Mouse (Mus musculus): ENCODE measurements around the gene Nrap. TPM values are rescaled to one million over a fixed set of nuclear protein-coding genes. Genes with fewer than 3 reads are reported as not detected.

Nrap gene
- polyA plus RNA-seq, 1 experiment from 2014 or later: 0.32 TPM

GRCm38 (mm10) chr19:56389176-56389575, 661 bp downstream of the Nrap start:
- ATAC-seq (ENCODE audit: low read depth): no peak
- no peaks in the 10 kb centered on the region for H3K36me3 ChIP-seq (ENCODE audit: control insufficient read depth, insufficient read depth)
- no peaks in the 10 kb centered on the region for H3K27me3 ChIP-seq (ENCODE audit: control insufficient read depth, insufficient read depth, low read depth, low read length)
- H3K4me1 ChIP-seq (ENCODE audit: control insufficient read depth, low read depth, low read length): peaks cover 40% of the 10 kb centered on the region
- no peak overlapping the region for H3K4me2 ChIP-seq (ENCODE audit: low read depth, low read length)
- no peak overlapping the region for H3K4me3 ChIP-seq (ENCODE audit: low read depth, low read length)
- no peaks in the 10 kb centered on the region for H3K9me3 ChIP-seq (replicated peaks; ENCODE audit: control insufficient read depth, low read length)
- H3K9ac ChIP-seq (ENCODE audit: low read depth, low read length): no peak overlapping the region
- no peak overlapping the region for H3K27ac ChIP-seq (ENCODE audit: low read length)
- WGBS (ENCODE audit: insufficient replicate concordance): 73% methylated on average over 11 of the region's 11 CpGs

- WGBS (ENCODE audit: insufficient replicate concordance): 62% methylated on average over 4 of the region's 4 CpGs
- Histone ChIP-seq H3K27ac (ENCODE audit: low read length) (no peak overlapping the region), H3K4me2 (ENCODE audit: low read depth, low read length) (no peak overlapping the region), H3K36me3 (ENCODE audit: control insufficient read depth, insufficient read depth) (no peaks in the 10 kb centered on the region), H3K9me3 (replicated peaks; ENCODE audit: control insufficient read depth, low read length) (no peaks in the 10 kb centered on the region), H3K4me1 (ENCODE audit: control insufficient read depth, low read depth, low read length) (peaks cover 33% of the 10 kb centered on the region), H3K27me3 (ENCODE audit: control insufficient read depth, insufficient read depth, low read depth, low read length) (no peaks in the 10 kb centered on the region), H3K4me3 (ENCODE audit: low read depth, low read length) (no peak overlapping the region), H3K9ac (ENCODE audit: low read depth, low read length) (no peak overlapping the region)
- no peak for ATAC-seq (ENCODE audit: low read depth)
Observed at GRCm38 (mm10) chr19:56387726-56388302, 2.0 kb downstream of the Nrap start.

- Histone ChIP-seq H3K9me3 (replicated peaks; ENCODE audit: control insufficient read depth, low read length) (no peaks in the 10 kb centered on the region), H3K4me2 (ENCODE audit: low read depth, low read length) (no peak overlapping the region), H3K36me3 (ENCODE audit: control insufficient read depth, insufficient read depth) (no peaks in the 10 kb centered on the region), H3K27ac (ENCODE audit: low read length) (no peak overlapping the region), H3K9ac (ENCODE audit: low read depth, low read length) (no peak overlapping the region), H3K4me1 (ENCODE audit: control insufficient read depth, low read depth, low read length) (peaks cover 23% of the 10 kb centered on the region), H3K4me3 (ENCODE audit: low read depth, low read length) (no peak overlapping the region), H3K27me3 (ENCODE audit: control insufficient read depth, insufficient read depth, low read depth, low read length) (no peaks in the 10 kb centered on the region)
- ATAC-seq (ENCODE audit: low read depth): no peak
- 69% methylated on average over 10 of the region's 10 CpGs for WGBS (ENCODE audit: insufficient replicate concordance)
Observed at GRCm38 (mm10) chr19:56386095-56386494, 3.7 kb downstream of the Nrap start.

- H3K9me3 ChIP-seq (replicated peaks; ENCODE audit: control insufficient read depth, low read length): no peaks in the 10 kb centered on the region
- no peak overlapping the region for H3K27ac ChIP-seq (ENCODE audit: low read length)
- ATAC-seq (ENCODE audit: low read depth): no peak
- peaks cover 18% of the 10 kb centered on the region for H3K4me1 ChIP-seq (ENCODE audit: control insufficient read depth, low read depth, low read length)
- no peak overlapping the region for H3K9ac ChIP-seq (ENCODE audit: low read depth, low read length)
- H3K27me3 ChIP-seq (ENCODE audit: control insufficient read depth, insufficient read depth, low read depth, low read length): no peaks in the 10 kb centered on the region
- no peak overlapping the region for H3K4me2 ChIP-seq (ENCODE audit: low read depth, low read length)
- WGBS (ENCODE audit: insufficient replicate concordance): 72% methylated on average over 5 of the region's 5 CpGs
- no peak overlapping the region for H3K4me3 ChIP-seq (ENCODE audit: low read depth, low read length)
- H3K36me3 ChIP-seq (ENCODE audit: control insufficient read depth, insufficient read depth): no peaks in the 10 kb centered on the region
Observed at GRCm38 (mm10) chr19:56385546-56385945, 4.3 kb downstream of the Nrap start.

GRCm38 (mm10) chr19:56381407-56381806, 8.4 kb downstream of the Nrap start:
- H3K27ac ChIP-seq (ENCODE audit: low read length): no peak overlapping the region
- 29% methylated on average over 10 of the region's 10 CpGs for WGBS (ENCODE audit: insufficient replicate concordance)
- ATAC-seq (ENCODE audit: low read depth): no peak

GRCm38 (mm10) chr19:56380341-56380740, 9.5 kb downstream of the Nrap start:
- Histone ChIP-seq H3K36me3 (ENCODE audit: control insufficient read depth, insufficient read depth) (no peaks in the 10 kb centered on the region), H3K4me2 (ENCODE audit: low read depth, low read length) (no peak overlapping the region), H3K4me3 (ENCODE audit: low read depth, low read length) (no peak overlapping the region), H3K4me1 (ENCODE audit: control insufficient read depth, low read depth, low read length) (peaks cover 15% of the 10 kb centered on the region), H3K9ac (ENCODE audit: low read depth, low read length) (no peak overlapping the region), H3K27ac (ENCODE audit: low read length) (no peak overlapping the region), H3K27me3 (ENCODE audit: control insufficient read depth, insufficient read depth, low read depth, low read length) (no peaks in the 10 kb centered on the region), H3K9me3 (replicated peaks; ENCODE audit: control insufficient read depth, low read length) (no peaks in the 10 kb centered on the region)
- 0 out of 2 replicates have a peak, but pooled peaks have one; percentile 19 for ATAC-seq (ENCODE audit: low read depth)
- WGBS (ENCODE audit: insufficient replicate concordance): 75% methylated on average over 7 of the region's 7 CpGs

More at GRCm38 (mm10) chr19:56381407-56381806, 8.4 kb downstream of the Nrap start:
- no peak overlapping the region for H3K4me3 ChIP-seq (ENCODE audit: low read depth, low read length)
- H3K4me2 ChIP-seq (ENCODE audit: low read depth, low read length): no peak overlapping the region
- no peaks in the 10 kb centered on the region for H3K9me3 ChIP-seq (replicated peaks; ENCODE audit: control insufficient read depth, low read length)
- H3K36me3 ChIP-seq (ENCODE audit: control insufficient read depth, insufficient read depth): no peaks in the 10 kb centered on the region
- peaks cover 15% of the 10 kb centered on the region for H3K4me1 ChIP-seq (ENCODE audit: control insufficient read depth, low read depth, low read length)
- H3K27me3 ChIP-seq (ENCODE audit: control insufficient read depth, insufficient read depth, low read depth, low read length): no peaks in the 10 kb centered on the region
- no peak overlapping the region for H3K9ac ChIP-seq (ENCODE audit: low read depth, low read length)

GRCm38 (mm10) chr19:56378554-56379172, 11.2 kb downstream of the Nrap start:
- H3K9me3 ChIP-seq (replicated peaks; ENCODE audit: control insufficient read depth, low read length): no peaks in the 10 kb centered on the region
- H3K9ac ChIP-seq (ENCODE audit: low read depth, low read length): no peak overlapping the region
- no peaks in the 10 kb centered on the region for H3K36me3 ChIP-seq (ENCODE audit: control insufficient read depth, insufficient read depth)
- H3K4me2 ChIP-seq (ENCODE audit: low read depth, low read length): no peak overlapping the region
- no peak overlapping the region for H3K4me3 ChIP-seq (ENCODE audit: low read depth, low read length)
- peak; percentile 19; the same call in 1 of the 2 replicates for ATAC-seq (ENCODE audit: low read depth)
- no peaks in the 10 kb centered on the region for H3K27me3 ChIP-seq (ENCODE audit: control insufficient read depth, insufficient read depth, low read depth, low read length)
- no peak overlapping the region for H3K27ac ChIP-seq (ENCODE audit: low read length)
- WGBS (ENCODE audit: insufficient replicate concordance): 51% methylated on average over 13 of the region's 13 CpGs
- peaks cover 15% of the 10 kb centered on the region for H3K4me1 ChIP-seq (ENCODE audit: control insufficient read depth, low read depth, low read length)

- Histone ChIP-seq H3K27me3 (ENCODE audit: control insufficient read depth, insufficient read depth, low read depth, low read length) (no peaks in the 10 kb centered on the region), H3K4me1 (ENCODE audit: control insufficient read depth, low read depth, low read length) (peaks cover 15% of the 10 kb centered on the region), H3K9me3 (replicated peaks; ENCODE audit: control insufficient read depth, low read length) (no peaks in the 10 kb centered on the region), H3K4me3 (ENCODE audit: low read depth, low read length) (no peak overlapping the region), H3K27ac (ENCODE audit: low read length) (no peak overlapping the region), H3K4me2 (ENCODE audit: low read depth, low read length) (no peak overlapping the region), H3K9ac (ENCODE audit: low read depth, low read length) (no peak overlapping the region), H3K36me3 (ENCODE audit: control insufficient read depth, insufficient read depth) (no peaks in the 10 kb centered on the region)
- no peak for ATAC-seq (ENCODE audit: low read depth)
- 48% methylated on average over 5 of the region's 5 CpGs for WGBS (ENCODE audit: insufficient replicate concordance)
Observed at GRCm38 (mm10) chr19:56378007-56378406, 11.8 kb downstream of the Nrap start.

GRCm38 (mm10) chr19:56374011-56374410, 15.8 kb downstream of the Nrap start:
- Histone ChIP-seq H3K4me1 (ENCODE audit: control insufficient read depth, low read depth, low read length) (peaks cover 9% of the 10 kb centered on the region), H3K4me2 (ENCODE audit: low read depth, low read length) (no peak overlapping the region), H3K36me3 (ENCODE audit: control insufficient read depth, insufficient read depth) (no peaks in the 10 kb centered on the region), H3K9me3 (replicated peaks; ENCODE audit: control insufficient read depth, low read length) (no peaks in the 10 kb centered on the region), H3K27ac (ENCODE audit: low read length) (no peak overlapping the region), H3K9ac (ENCODE audit: low read depth, low read length) (no peak overlapping the region), H3K27me3 (ENCODE audit: control insufficient read depth, insufficient read depth, low read depth, low read length) (no peaks in the 10 kb centered on the region), H3K4me3 (ENCODE audit: low read depth, low read length) (no peak overlapping the region)
- whole genome bisulfite sequencing (ENCODE audit: insufficient replicate concordance): 69% methylated on average over 10 of the region's 10 CpGs
- no peak for ATAC-seq (ENCODE audit: low read depth)
